Mouse (Mus musculus) kidney, postnatal 0 days (tissue): Measurements from ENCODE around the gene Tango6. TPM values are rescaled to one million over a fixed set of nuclear protein-coding genes. Genes with fewer than 3 reads are reported as not detected.

ENCODE experiments used
- ATAC-seq: fragments of 200-750 bp; cut with Nextera tagmentation; replicated peaks from 2 replicates; pipeline ENCODE4 v1.8.0; 2017; ENCODE audit warnings: low read depth, moderate number of reproducible peaks, moderate TSS enrichment, moderate library complexity; ENCODE audit not compliant: low FRiP score
- DNase-seq: peaks from one replicate; pipeline ENCODE4 v3.0.0-alpha.2; 2016; ENCODE audit warnings: low spot score
- H3K27ac ChIP-seq: fragments of 300-500 bp; sonication (generic); 2 replicates; pipeline ENCODE4 v1.5.1; 2014; ENCODE audit warnings: mild to moderate bottlenecking
- H3K27me3 ChIP-seq: fragments of 300-500 bp; sonication (generic); 2 replicates; pipeline ENCODE4 v1.6.1; 2014; ENCODE audit warnings: low read length, mixed read lengths; ENCODE audit not compliant: insufficient read depth
- H3K36me3 ChIP-seq: fragments of 300-500 bp; sonication (generic); 2 replicates; pipeline ENCODE4 v1.6.1; 2014; ENCODE audit warnings: low read length, mixed read lengths; ENCODE audit not compliant: insufficient read depth
- H3K4me1 ChIP-seq: fragments of 300-500 bp; sonication (generic); replicated peaks from 2 replicates; pipeline ENCODE4 v1.6.1; 2014; ENCODE audit warnings: antibody characterized with exemption, low read length, mixed read lengths; ENCODE audit not compliant: insufficient read depth
- H3K4me2 ChIP-seq: fragments of 300-500 bp; sonication (generic); 2 replicates; pipeline ENCODE4 v1.6.1; 2014; ENCODE audit warnings: mild to moderate bottlenecking, low read length, moderate library complexity, mixed read lengths
- H3K4me3 ChIP-seq: fragments of 300-500 bp; sonication (generic); replicated peaks from 2 replicates; pipeline ENCODE4 v1.5.1; 2014; ENCODE audit warnings: low read depth, low read length
- H3K9ac ChIP-seq: fragments of 300-500 bp; sonication (generic); 2 replicates; pipeline ENCODE4 v1.6.1; 2014; ENCODE audit warnings: low read depth, low read length
- H3K9me3 ChIP-seq: fragments of 300-500 bp; sonication (generic); replicated peaks from 2 replicates; pipeline ENCODE4 v1.6.1; 2016; ENCODE audit warnings: low read length, inconsistent platforms, mixed read lengths
- CTCF ChIP-seq: IDR thresholded peaks from 2 replicates; pipeline ENCODE4 v1.5.1; 2016; ENCODE audit warnings: antibody characterized with exemption, low read depth, mild to moderate bottlenecking, moderate library complexity
- WGBS: fragments of 180-500 bp; shearing (Covaris S2); extraction: QIAGEN DNeasy Blood & Tissue Kit; methylation state at CpG from one replicate; pipeline ENCODE4 v1.1.7; 2014; 5-methylcytosine and 5-hydroxymethylcytosine counted together
- polyA plus RNA-seq: library from polyadenylated mRNA; unstranded; fragments of >200 nt; fragmentation: Nextera tagmentation; extraction: Ambion mirVana; gene quantifications from 2 replicates; pipeline ENCODE4 v1.2.1, GENCODE M21; 2015

Tango6 gene
- polyA plus RNA-seq, 1 experiment from 2014 or later, result 6.4 TPM

GRCm38 (mm10) chr8:106648421-106648820 is 34.4 kb upstream of the Tango6 start:
- no peaks in the 10 kb centered on the region for H3K36me3 ChIP-seq
- no peak for ATAC-seq
- H3K4me2 ChIP-seq, result no peak overlapping the region
- H3K4me3 ChIP-seq, result no peak overlapping the region
- no peak overlapping the region for H3K9ac ChIP-seq
- WGBS, result 88% methylated on average over 8 of the region's 8 CpGs
- no peaks in the 10 kb centered on the region for H3K27me3 ChIP-seq
- TF ChIP-seq CTCF, result no peak
- H3K27ac ChIP-seq, result no peak overlapping the region
- no peaks in the 10 kb centered on the region for H3K4me1 ChIP-seq
- DNase-seq, result no peak
- H3K9me3 ChIP-seq, result no peaks in the 10 kb centered on the region

GRCm38 (mm10) chr8:106651994-106652393 is 30.9 kb upstream of the Tango6 start:
- H3K4me3 ChIP-seq, result no peak overlapping the region
- DNase-seq, result no peak
- no peak for ATAC-seq
- H3K36me3 ChIP-seq, result peaks cover 3% of the 10 kb centered on the region; the same call in 1 of the 2 replicates
- no peaks in the 10 kb centered on the region for H3K4me1 ChIP-seq
- H3K9me3 ChIP-seq, result no peaks in the 10 kb centered on the region
- no peaks in the 10 kb centered on the region for H3K27me3 ChIP-seq
- WGBS, result 77% methylated on average over 3 of the region's 3 CpGs
- TF ChIP-seq CTCF, result no peak; the same call in 1 of the 2 replicates
- H3K27ac ChIP-seq, result no peak overlapping the region
- H3K4me2 ChIP-seq, result no peak overlapping the region
- H3K9ac ChIP-seq, result no peak overlapping the region

- Histone ChIP-seq H3K4me2 (no peak overlapping the region), H3K4me1 (no peaks in the 10 kb centered on the region), H3K36me3 (peaks cover 8% of the 10 kb centered on the region; the same call in 1 of the 2 replicates), H3K9ac (no peak overlapping the region), H3K4me3 (no peak overlapping the region), H3K27me3 (no peaks in the 10 kb centered on the region), H3K9me3 (no peaks in the 10 kb centered on the region), H3K27ac (no peak overlapping the region)
- DNase-seq (no peak), ATAC-seq (no peak)
- TF ChIP-seq CTCF, result no peak
Measured at GRCm38 (mm10) chr8:106656046-106656445, 26.8 kb upstream of the Tango6 start.

GRCm38 (mm10) chr8:106672786-106673185 is 10.1 kb upstream of the Tango6 start:
- Histone ChIP-seq H3K9me3 (no peaks in the 10 kb centered on the region), H3K9ac (no peak overlapping the region), H3K4me2 (no peak overlapping the region), H3K4me1 (no peaks in the 10 kb centered on the region), H3K4me3 (no peak overlapping the region), H3K27me3 (no peaks in the 10 kb centered on the region), H3K36me3 (0 out of 2 replicates have a peak, but pooled peaks cover under 1% of the 10 kb centered on the region), H3K27ac (no peak overlapping the region)
- 56% methylated on average over 2 of the region's 2 CpGs for WGBS
- no peak for DNase-seq
- no peak for ATAC-seq
- TF ChIP-seq CTCF, result no peak

GRCm38 (mm10) chr8:106674318-106674717 is 8.6 kb upstream of the Tango6 start:
- no peak for DNase-seq
- no peak overlapping the region for H3K27ac ChIP-seq
- no peak overlapping the region for H3K4me3 ChIP-seq
- no peaks in the 10 kb centered on the region for H3K9me3 ChIP-seq
- no peaks in the 10 kb centered on the region for H3K4me1 ChIP-seq
- 98% methylated on average over 15 of the region's 15 CpGs for WGBS
- H3K27me3 ChIP-seq, result no peaks in the 10 kb centered on the region
- ATAC-seq, result no peak
- no peak overlapping the region for H3K9ac ChIP-seq
- no peak for TF ChIP-seq CTCF
- no peaks in the 10 kb centered on the region for H3K36me3 ChIP-seq
- H3K4me2 ChIP-seq, result no peak overlapping the region

- no peak overlapping the region for H3K9ac ChIP-seq
- no peaks in the 10 kb centered on the region for H3K36me3 ChIP-seq
- DNase-seq (no peak), ATAC-seq (no peak)
- no peaks in the 10 kb centered on the region for H3K9me3 ChIP-seq
- no peak overlapping the region for H3K4me3 ChIP-seq
- peak; percentile 38; the same call in 1 of the 2 replicates for TF ChIP-seq CTCF
- H3K4me2 ChIP-seq, result no peak overlapping the region
- no peaks in the 10 kb centered on the region for H3K27me3 ChIP-seq
- no peak overlapping the region for H3K27ac ChIP-seq
- 83% methylated on average over 8 of the region's 8 CpGs for WGBS
- H3K4me1 ChIP-seq, result no peaks in the 10 kb centered on the region
Measured at GRCm38 (mm10) chr8:106674894-106675293, 8.0 kb upstream of the Tango6 start.

- Histone ChIP-seq H3K36me3 (0 out of 2 replicates have a peak, but pooled peaks cover 5% of the 10 kb centered on the region), H3K9ac (no peak overlapping the region), H3K27ac (no peak overlapping the region), H3K4me2 (no peak overlapping the region), H3K27me3 (no peaks in the 10 kb centered on the region), H3K9me3 (no peaks in the 10 kb centered on the region), H3K4me1 (no peaks in the 10 kb centered on the region), H3K4me3 (no peak overlapping the region)
- 92% methylated on average over 4 of the region's 4 CpGs for WGBS
- TF ChIP-seq CTCF, result no peak
- ATAC-seq (no peak), DNase-seq (no peak)
Measured at GRCm38 (mm10) chr8:106684387-106684786, 1.5 kb downstream of the Tango6 start.
